Mouse (Mus musculus): ENCODE data around the gene Fgd6. TPM values are rescaled to one million over a fixed set of nuclear protein-coding genes. Genes with fewer than 3 reads are reported as not detected.

Gene Fgd6
- polyA plus RNA-seq, 1 experiment from 2014 or later: 2.2 TPM

DNA sequence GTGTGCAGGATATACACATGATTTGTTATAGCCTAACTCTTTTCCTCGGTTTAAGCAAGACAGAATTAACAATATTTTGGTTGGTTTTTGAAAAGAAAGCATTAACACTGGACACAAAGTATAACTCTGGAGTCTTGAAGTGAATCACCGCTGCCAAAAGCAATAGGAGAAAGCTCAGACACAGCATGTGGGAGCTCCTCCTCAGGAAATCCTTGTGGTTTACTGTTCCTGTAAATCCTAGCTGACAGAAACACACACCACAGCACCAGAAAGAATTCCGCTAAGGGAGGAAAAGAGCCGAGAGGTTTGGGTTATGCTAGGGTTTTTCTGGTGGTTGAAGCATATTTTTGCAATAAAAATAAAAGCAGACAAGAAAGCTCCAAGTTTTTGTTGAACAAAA is 21.6 kb upstream of the Fgd6 start:
- Histone ChIP-seq H3K27ac (ENCODE audit: low read length) (no peak overlapping the region), H3K27me3 (ENCODE audit: control insufficient read depth, insufficient read depth, low read length) (no peaks in the 10 kb centered on the region), H3K36me3 (ENCODE audit: control insufficient read depth, insufficient read depth) (no peaks in the 10 kb centered on the region), H3K4me3 (ENCODE audit: low read length) (no peak overlapping the region), H3K4me1 (ENCODE audit: control insufficient read depth, insufficient read depth, low read length) (peaks cover 4% of the 10 kb centered on the region; the same call in 1 of the 2 replicates), H3K9me3 (replicated peaks; ENCODE audit: control insufficient read depth, low read length) (no peaks in the 10 kb centered on the region), H3K4me2 (ENCODE audit: low read depth, low read length) (no peak overlapping the region), H3K9ac (ENCODE audit: low read length) (no peak overlapping the region)
- ATAC-seq (replicated peaks; ENCODE audit: extremely low read depth, insufficient read depth, low FRiP score): no peak
- 61% methylated on average over 4 of the region's 4 CpGs for WGBS

DNA sequence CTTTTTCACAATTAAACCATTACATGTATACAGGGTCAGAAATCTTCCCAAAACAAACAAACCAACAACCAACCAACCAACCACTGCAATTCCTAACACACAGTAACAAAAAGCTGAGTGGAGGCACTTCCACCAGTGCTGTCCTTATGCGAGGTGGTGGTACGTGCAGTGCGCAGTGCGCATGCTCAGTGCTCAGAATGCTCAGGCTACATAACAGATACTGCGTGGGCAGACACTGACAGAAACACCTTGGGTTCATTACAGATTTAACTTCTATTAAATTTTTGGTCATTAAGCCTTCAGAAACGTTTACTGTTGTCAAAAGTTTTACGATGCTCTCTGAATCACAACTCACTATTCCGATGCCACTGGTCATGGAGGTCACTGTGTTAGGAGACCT is 18.3 kb upstream of the Fgd6 start:
- no peak for ATAC-seq (replicated peaks; ENCODE audit: extremely low read depth, insufficient read depth, low FRiP score)
- H3K4me2 ChIP-seq (ENCODE audit: low read depth, low read length): no peak overlapping the region
- H3K9me3 ChIP-seq (replicated peaks; ENCODE audit: control insufficient read depth, low read length): no peaks in the 10 kb centered on the region
- no peak overlapping the region for H3K9ac ChIP-seq (ENCODE audit: low read length)
- no peaks in the 10 kb centered on the region for H3K36me3 ChIP-seq (ENCODE audit: control insufficient read depth, insufficient read depth)
- no peak overlapping the region for H3K27ac ChIP-seq (ENCODE audit: low read length)
- no peaks in the 10 kb centered on the region for H3K27me3 ChIP-seq (ENCODE audit: control insufficient read depth, insufficient read depth, low read length)
- no peaks in the 10 kb centered on the region for H3K4me1 ChIP-seq (ENCODE audit: control insufficient read depth, insufficient read depth, low read length)
- H3K4me3 ChIP-seq (ENCODE audit: low read length): no peak overlapping the region
- WGBS: 92% methylated on average over 8 of the region's 8 CpGs

DNA sequence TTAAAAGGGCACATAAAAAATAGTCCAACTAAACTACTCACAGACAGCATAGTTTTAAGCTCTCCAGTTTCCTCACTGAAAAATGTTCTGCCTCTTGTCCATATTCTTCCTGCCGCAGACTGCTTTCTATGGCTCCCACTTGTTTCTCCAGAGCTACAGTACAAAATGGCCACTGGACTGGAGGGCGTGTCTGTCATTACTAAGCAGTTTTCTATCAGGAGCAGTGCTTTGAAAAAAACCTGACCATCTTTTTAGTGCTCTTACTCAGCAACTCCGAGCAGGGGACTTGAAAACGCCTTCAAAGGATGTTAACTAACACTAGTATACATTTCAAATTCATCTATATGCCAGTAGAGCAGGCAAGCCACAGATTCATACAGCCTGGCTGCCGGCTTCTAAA is 15.2 kb upstream of the Fgd6 start:
- Histone ChIP-seq H3K36me3 (ENCODE audit: control insufficient read depth, insufficient read depth) (no peaks in the 10 kb centered on the region), H3K27me3 (ENCODE audit: control insufficient read depth, insufficient read depth, low read length) (no peaks in the 10 kb centered on the region), H3K4me2 (ENCODE audit: low read depth, low read length) (no peak overlapping the region), H3K4me1 (ENCODE audit: control insufficient read depth, insufficient read depth, low read length) (no peaks in the 10 kb centered on the region), H3K27ac (ENCODE audit: low read length) (no peak overlapping the region), H3K9me3 (replicated peaks; ENCODE audit: control insufficient read depth, low read length) (no peaks in the 10 kb centered on the region), H3K9ac (ENCODE audit: low read length) (no peak overlapping the region), H3K4me3 (ENCODE audit: low read length) (no peak overlapping the region)
- WGBS: 69% methylated on average over 5 of the region's 5 CpGs
- no peak for ATAC-seq (replicated peaks; ENCODE audit: extremely low read depth, insufficient read depth, low FRiP score)

DNA sequence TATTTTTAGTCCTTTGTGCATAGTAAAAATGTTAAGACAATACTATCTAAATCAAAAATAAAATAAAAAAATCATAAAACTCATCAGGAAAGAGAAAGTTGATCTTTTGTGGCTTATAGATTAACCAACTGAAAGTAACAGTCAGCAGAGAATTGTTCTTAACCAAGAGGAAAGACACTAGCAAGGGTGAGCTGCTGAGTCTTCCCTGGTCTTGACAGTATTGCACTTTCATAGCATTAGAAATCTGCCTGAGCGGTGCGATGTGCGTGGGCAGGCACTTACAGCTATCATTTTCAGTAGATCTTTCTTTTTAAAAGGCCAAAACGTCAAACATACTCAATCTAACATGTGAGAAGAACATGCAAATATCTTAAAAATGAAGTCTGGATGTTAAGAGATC is 14.7 kb upstream of the Fgd6 start:
- no peak overlapping the region for H3K4me3 ChIP-seq (ENCODE audit: low read length)
- no peak overlapping the region for H3K27ac ChIP-seq (ENCODE audit: low read length)
- H3K9me3 ChIP-seq (replicated peaks; ENCODE audit: control insufficient read depth, low read length): no peaks in the 10 kb centered on the region
- no peaks in the 10 kb centered on the region for H3K36me3 ChIP-seq (ENCODE audit: control insufficient read depth, insufficient read depth)
- no peaks in the 10 kb centered on the region for H3K4me1 ChIP-seq (ENCODE audit: control insufficient read depth, insufficient read depth, low read length)
- no peaks in the 10 kb centered on the region for H3K27me3 ChIP-seq (ENCODE audit: control insufficient read depth, insufficient read depth, low read length)
- no peak overlapping the region for H3K4me2 ChIP-seq (ENCODE audit: low read depth, low read length)
- WGBS: 85% methylated on average over 4 of the region's 4 CpGs
- ATAC-seq (replicated peaks; ENCODE audit: extremely low read depth, insufficient read depth, low FRiP score): no peak
- no peak overlapping the region for H3K9ac ChIP-seq (ENCODE audit: low read length)

DNA sequence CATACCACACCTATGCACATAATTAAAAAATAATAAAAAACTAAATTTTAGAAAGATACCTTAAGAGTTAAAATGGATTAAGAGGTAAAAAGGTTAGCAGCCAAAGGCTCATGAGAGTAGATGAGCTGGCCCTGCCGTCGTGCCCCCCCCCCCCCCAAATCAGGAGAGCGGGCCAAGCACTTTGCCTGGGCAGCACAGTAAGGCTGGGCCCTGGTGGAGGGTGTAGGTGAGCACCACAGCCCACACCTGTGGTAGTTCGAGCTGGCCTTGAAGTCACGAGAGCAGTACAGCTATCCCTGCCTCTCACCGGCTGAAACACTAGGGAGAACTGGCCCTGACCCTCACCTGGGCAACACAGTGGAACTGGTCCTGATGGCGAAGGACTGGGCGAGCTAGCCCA is 10.7 kb upstream of the Fgd6 start:
- Histone ChIP-seq H3K27me3 (ENCODE audit: control insufficient read depth, insufficient read depth, low read length) (no peaks in the 10 kb centered on the region), H3K36me3 (ENCODE audit: control insufficient read depth, insufficient read depth) (no peaks in the 10 kb centered on the region), H3K9ac (ENCODE audit: low read length) (no peak overlapping the region), H3K4me3 (ENCODE audit: low read length) (no peak overlapping the region), H3K9me3 (replicated peaks; ENCODE audit: control insufficient read depth, low read length) (no peaks in the 10 kb centered on the region), H3K4me1 (ENCODE audit: control insufficient read depth, insufficient read depth, low read length) (no peaks in the 10 kb centered on the region), H3K4me2 (ENCODE audit: low read depth, low read length) (no peak overlapping the region), H3K27ac (ENCODE audit: low read length) (no peak overlapping the region)
- ATAC-seq (replicated peaks; ENCODE audit: extremely low read depth, insufficient read depth, low FRiP score): no peak
- WGBS: 90% methylated on average over 8 of the region's 8 CpGs

DNA sequence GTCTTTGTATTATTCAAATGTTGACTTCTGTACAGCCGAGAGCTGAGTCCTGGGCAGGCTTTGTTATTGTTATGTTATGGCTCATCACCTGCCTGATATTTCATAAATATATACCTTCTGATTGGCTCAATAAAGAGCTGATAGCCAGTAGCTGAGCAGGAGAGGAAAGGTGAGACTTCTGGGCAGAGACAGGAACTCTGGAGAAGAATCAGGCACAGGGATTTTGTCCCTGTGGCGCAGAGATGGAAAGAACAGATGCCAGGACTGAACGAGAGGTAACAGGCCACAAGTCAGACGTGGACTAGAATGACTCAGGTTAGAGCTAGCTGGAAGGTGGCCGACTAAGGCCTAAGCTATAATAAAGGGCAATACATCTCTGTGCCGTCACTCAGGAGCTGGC is 7.3 kb upstream of the Fgd6 start:
- H3K9me3 ChIP-seq (replicated peaks; ENCODE audit: control insufficient read depth, low read length): no peaks in the 10 kb centered on the region
- WGBS: 87% methylated on average over 6 of the region's 6 CpGs
- no peaks in the 10 kb centered on the region for H3K27me3 ChIP-seq (ENCODE audit: control insufficient read depth, insufficient read depth, low read length)
- H3K4me3 ChIP-seq (ENCODE audit: low read length): no peak overlapping the region
- no peaks in the 10 kb centered on the region for H3K36me3 ChIP-seq (ENCODE audit: control insufficient read depth, insufficient read depth)
- peaks cover 3% of the 10 kb centered on the region for H3K4me1 ChIP-seq (ENCODE audit: control insufficient read depth, insufficient read depth, low read length)
- no peak for ATAC-seq (replicated peaks; ENCODE audit: extremely low read depth, insufficient read depth, low FRiP score)
- no peak overlapping the region for H3K4me2 ChIP-seq (ENCODE audit: low read depth, low read length)
- no peak overlapping the region for H3K27ac ChIP-seq (ENCODE audit: low read length)
- H3K9ac ChIP-seq (ENCODE audit: low read length): no peak overlapping the region

DNA sequence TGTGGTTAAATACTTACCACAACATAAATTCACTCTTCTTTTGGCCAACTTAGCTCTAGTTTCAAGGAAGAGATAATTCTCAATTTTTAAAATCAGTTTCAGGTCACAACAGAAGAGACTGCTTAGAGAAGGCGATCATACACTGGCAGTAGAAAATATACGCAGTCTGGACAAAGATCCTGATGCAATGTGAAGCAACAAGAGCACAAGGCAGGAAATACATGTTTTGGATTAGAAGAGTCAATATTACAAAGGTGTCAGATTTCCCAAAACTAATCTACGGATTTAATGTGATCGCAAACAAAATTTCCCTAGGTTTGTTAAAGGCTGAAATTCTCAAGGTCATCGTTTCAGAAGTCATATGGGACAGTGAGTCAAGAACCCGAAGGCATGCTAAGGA is 4.6 kb upstream of the Fgd6 start:
- ATAC-seq (replicated peaks; ENCODE audit: extremely low read depth, insufficient read depth, low FRiP score): no peak
- Histone ChIP-seq H3K4me1 (ENCODE audit: control insufficient read depth, insufficient read depth, low read length) (peaks cover 12% of the 10 kb centered on the region), H3K27ac (ENCODE audit: low read length) (no peak overlapping the region), H3K9me3 (replicated peaks; ENCODE audit: control insufficient read depth, low read length) (no peaks in the 10 kb centered on the region), H3K4me2 (ENCODE audit: low read depth, low read length) (no peak overlapping the region), H3K36me3 (ENCODE audit: control insufficient read depth, insufficient read depth) (no peaks in the 10 kb centered on the region), H3K9ac (ENCODE audit: low read length) (no peak overlapping the region), H3K27me3 (ENCODE audit: control insufficient read depth, insufficient read depth, low read length) (no peaks in the 10 kb centered on the region), H3K4me3 (ENCODE audit: low read length) (no peak overlapping the region)
- WGBS: 94% methylated on average over 6 of the region's 6 CpGs

DNA sequence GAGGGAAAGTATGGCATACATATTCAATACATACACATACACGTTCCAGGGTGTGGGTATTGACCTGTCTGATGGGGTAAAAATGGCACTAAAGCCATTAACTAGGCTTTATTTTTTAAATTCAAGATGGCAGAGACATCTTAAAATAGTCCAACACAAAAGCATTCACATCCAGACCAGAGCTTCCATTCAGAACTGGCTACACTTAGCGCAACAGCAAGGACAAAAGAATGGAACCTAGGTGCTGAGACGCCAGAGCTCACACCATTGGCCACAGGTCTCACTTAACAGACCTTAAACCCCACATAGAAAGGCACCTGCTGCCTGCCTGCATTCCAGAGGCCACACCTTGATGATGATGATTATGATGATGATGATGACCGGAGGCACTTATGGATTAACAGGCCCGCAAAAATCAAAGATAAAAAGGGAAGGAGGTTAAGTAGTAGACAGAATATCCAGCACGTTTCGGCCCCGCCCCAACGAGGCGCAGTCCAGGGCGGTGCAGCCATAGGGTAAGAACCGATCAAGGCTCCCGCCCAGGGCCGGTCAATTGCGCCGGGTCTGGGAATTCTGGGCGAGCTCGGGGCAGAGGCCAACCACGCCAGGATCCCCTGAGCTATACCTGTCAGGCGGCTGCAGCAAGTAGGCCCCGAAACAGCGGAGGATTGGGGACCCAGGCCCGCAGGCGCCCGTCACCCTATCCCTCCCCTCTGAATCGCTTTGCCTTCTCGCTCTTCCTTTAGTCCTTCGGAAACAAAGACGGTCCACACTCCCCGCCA is 734 bp upstream of the Fgd6 start:
- H3K9ac ChIP-seq (ENCODE audit: low read length): peak overlapping the region; percentile 80
- peak overlapping the region; percentile 26 for H3K27ac ChIP-seq (ENCODE audit: low read length)
- 2% methylated on average over 30 of the region's 30 CpGs for WGBS
- no peaks in the 10 kb centered on the region for H3K36me3 ChIP-seq (ENCODE audit: control insufficient read depth, insufficient read depth)
- H3K9me3 ChIP-seq (replicated peaks; ENCODE audit: control insufficient read depth, low read length): no peaks in the 10 kb centered on the region
- H3K4me3 ChIP-seq (ENCODE audit: low read length): peak overlapping the region; percentile 62
- peak overlapping the region; percentile 71 for H3K4me2 ChIP-seq (ENCODE audit: low read depth, low read length)
- H3K27me3 ChIP-seq (ENCODE audit: control insufficient read depth, insufficient read depth, low read length): no peaks in the 10 kb centered on the region
- peak; percentile 72 for ATAC-seq (replicated peaks; ENCODE audit: extremely low read depth, insufficient read depth, low FRiP score)
- peaks cover 16% of the 10 kb centered on the region for H3K4me1 ChIP-seq (ENCODE audit: control insufficient read depth, insufficient read depth, low read length)

DNA sequence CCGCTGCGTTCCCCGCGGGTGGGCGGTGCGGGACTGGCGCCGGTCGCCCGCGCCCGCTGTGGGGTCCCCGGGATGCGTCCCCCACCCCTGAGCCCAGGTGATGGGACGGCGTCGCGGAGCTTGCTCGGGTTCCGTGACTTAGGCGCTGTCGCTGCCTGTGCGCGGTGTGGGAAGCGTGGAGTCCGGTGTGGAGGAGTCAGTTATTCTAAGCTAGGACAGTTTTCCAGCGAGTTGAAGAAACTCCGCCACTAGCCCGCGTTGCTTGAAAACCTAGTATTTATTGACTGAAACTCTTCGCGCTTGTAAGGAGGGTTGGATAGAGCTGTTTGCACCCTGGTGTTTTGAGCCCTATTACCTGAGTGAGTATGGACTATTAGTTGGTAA is 566 bp downstream of the Fgd6 start:
- Histone ChIP-seq H3K9me3 (replicated peaks; ENCODE audit: control insufficient read depth, low read length) (no peaks in the 10 kb centered on the region), H3K27ac (ENCODE audit: low read length) (peak overlapping the region; percentile 86), H3K9ac (ENCODE audit: low read length) (peak overlapping the region; percentile 84), H3K4me1 (ENCODE audit: control insufficient read depth, insufficient read depth, low read length) (peaks cover 13% of the 10 kb centered on the region), H3K36me3 (ENCODE audit: control insufficient read depth, insufficient read depth) (no peaks in the 10 kb centered on the region), H3K4me3 (ENCODE audit: low read length) (peak overlapping the region; percentile 77), H3K4me2 (ENCODE audit: low read depth, low read length) (peak overlapping the region; percentile 74), H3K27me3 (ENCODE audit: control insufficient read depth, insufficient read depth, low read length) (no peaks in the 10 kb centered on the region)
- WGBS: under 1% methylated on average over 32 of the region's 32 CpGs
- ATAC-seq (replicated peaks; ENCODE audit: extremely low read depth, insufficient read depth, low FRiP score): no peak
